Mouse (Mus musculus): ENCODE measurements around the gene Mreg. TPM values are rescaled to one million over a fixed set of nuclear protein-coding genes. Genes with fewer than 3 reads are reported as not detected.

Gene Mreg
- total RNA-seq, 2 experiments from 2014 or later = 2.2 to 2.3 TPM

DNA sequence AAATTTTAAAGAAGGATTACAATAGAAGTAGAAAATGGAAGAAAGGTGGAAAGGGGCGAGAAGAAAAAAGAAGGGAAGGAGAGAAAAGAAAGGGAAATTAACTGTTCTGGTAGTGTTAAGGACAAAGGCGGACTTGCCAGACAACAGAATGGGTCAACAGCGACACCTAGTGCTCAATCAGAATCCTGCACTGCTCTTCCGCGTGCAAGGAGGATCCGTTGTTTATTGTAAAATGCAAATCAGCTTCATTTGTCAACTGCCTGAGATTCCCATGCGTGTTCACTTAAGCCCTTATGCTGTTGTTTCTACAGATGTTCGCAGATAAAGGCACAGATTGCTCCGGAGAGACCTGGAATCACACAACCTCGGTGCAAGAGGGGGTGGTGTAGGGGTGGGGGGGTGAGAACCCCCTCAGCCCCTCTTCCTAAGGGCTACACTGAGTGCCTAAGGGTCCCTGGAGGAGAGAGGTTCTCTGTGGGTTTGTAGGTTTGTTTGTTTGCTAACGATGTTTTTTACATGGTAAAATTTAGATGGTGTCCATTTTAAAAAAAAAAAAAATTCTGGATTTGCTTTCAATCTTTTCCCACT, 70.1 kb downstream of the Mreg start:
- peak; percentile 31 to 36 for DNase-seq (ENCODE audit: low spot score in 2 of 2)

- no peak for DNase-seq (ENCODE audit: low spot score in 2 of 2)
Measured at GRCm38 (mm10) chr1:72136101-72136500, 76.0 kb downstream of the Mreg start.

DNA sequence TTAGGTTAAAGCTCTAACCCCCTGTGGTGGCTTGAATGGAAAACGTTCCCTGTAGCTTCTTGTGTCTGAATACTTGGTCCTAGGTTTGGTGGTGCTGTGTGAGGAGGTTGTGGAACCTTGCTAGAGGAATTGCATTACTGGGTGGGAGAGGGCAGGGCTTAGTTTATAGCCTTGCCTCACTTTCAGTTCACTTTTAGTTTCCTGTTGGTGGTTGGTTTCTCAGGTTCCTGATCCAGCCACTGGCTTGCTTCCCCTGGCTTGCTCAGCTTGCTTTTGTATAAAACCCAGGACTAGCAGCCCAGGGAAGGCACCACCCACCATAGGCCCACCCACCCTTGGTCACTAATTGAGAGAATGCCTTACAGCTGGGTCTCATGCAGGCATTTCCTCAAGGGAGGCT, 77.6 kb downstream of the Mreg start:
- DNase-seq (ENCODE audit: low spot score in 2 of 2) = no peak

DNA sequence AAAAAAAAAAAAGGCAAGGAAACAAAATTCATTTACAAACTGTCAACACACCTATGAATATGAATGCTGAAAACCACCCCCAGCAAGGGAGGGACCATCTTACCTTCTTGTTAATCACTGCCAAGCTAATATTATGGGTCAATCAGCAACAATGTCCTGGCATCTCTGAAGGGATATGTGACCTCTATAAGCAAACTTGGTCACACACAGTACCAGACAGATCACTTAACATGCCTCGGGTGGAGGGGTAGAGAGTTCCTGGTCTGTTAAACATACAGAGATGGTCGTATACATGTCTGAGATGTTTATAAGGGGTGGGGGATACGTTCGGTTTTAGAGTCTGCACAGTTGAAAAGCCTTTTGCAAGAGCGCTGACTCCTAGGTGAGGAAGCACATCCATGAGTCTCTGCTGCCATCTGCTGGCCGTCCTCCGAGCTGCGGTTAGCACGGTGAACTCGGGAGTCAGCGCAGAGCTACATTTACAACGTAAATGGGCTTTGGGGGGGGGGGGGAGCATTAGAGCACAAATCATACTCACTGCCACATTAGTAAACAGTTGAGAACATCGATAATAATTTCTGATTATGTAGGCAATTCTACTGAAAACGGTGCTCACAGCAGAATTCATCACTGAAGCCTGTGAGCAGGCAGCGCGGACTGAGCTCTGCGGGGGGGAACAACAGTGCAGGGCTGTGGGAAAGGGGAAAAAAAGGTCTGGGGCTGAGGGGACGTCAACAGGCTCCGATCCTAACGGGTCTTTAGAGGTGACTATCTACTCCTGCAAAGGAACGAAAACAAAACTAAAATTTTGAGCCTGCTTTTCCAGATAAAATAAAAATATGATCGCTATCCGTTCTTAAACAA, 88.4 kb downstream of the Mreg start:
- peak; percentile 88 to 91 for DNase-seq (ENCODE audit: low spot score in 2 of 2)

- no peak for DNase-seq (ENCODE audit: low spot score in 2 of 2)
Measured at GRCm38 (mm10) chr1:72121608-72122185, 90.4 kb downstream of the Mreg start.

- no peak for DNase-seq (ENCODE audit: low spot score in 2 of 2)
Measured at GRCm38 (mm10) chr1:72119981-72120380, 92.1 kb downstream of the Mreg start.

- DNase-seq (ENCODE audit: low spot score in 2 of 2) = no peak
Measured at GRCm38 (mm10) chr1:72114206-72114605, 97.9 kb downstream of the Mreg start.

Other genes starting within 250 kb of the Mreg start
- 10 to 100 TPM; 26.5 to 30.5 TPM for gene Pecr, start 72.0 kb upstream of the Mreg start, total RNA-seq (2021)
- under 1 TPM; 0.33 to 0.48 TPM for gene Tmem169, start 72.1 kb upstream of the Mreg start, total RNA-seq (2021)
- 10 to 100 TPM; 10.0 to 11.2 TPM for gene Xrcc5, start 95.1 kb upstream of the Mreg start, total RNA-seq (2021)

All from adrenal gland, adult 18-20 months (tissue).